Mouse (Mus musculus) C2C12 (cell line): ENCODE measurements around the gene Pcnx.

Source experiments
- CTCF ChIP-seq: IDR thresholded peaks from one replicate; pipeline ENCODE4 v1.5.1; 2011; ENCODE audit not compliant: control insufficient read depth, insufficient read depth, insufficient read length
- MAX ChIP-seq: IDR thresholded peaks from one replicate; pipeline ENCODE4 v1.6.1; 2011; ENCODE audit warnings: mild to moderate bottlenecking, control low read depth

DNA sequence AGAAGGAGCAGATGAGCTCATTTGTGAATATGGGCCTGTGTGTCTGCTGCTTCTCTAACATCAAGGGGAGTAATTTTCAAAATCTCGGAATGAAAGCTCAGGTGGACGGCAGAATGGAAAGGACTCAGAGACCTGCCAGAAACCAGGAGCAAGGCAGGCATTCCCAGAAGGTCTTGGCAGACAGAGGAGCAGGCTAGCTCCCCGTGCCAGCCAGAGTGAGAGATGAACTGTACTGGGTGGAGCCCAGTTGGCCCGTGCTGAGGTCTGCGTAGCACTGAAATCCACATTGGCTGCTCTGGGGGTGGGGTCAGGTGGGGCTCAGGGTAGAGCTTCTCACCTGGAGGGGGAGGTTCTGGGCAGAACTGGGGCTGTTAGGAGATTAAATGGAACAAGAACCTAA is 16.3 kb upstream of the Pcnx start:
- TF ChIP-seq MAX (no peak), CTCF (no peak)
